Mouse (Mus musculus): ENCODE results near the gene Rprd1b.

DNA sequence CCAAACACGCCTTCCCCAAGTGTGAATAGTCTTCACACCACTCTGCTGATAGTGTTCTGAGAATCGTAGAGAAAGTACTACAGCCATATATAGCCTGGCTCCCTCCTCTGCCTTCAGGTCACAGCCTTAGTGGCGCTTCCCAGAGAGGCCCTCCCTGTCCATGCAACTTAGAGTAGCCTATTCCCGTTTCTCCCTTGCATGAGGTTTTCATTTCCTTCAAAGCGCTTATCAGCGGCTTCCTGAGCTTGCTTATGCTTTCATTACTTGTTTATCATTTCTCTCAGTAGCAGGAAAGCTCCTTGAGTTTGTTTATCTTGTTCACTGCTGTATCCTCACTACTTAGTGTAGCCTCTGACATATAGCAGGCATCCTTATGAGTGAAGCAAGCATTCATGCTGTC, 23.7 kb upstream of the Rprd1b start:
- TF ChIP-seq CTCF (IDR thresholded peaks at IDR 0.05; ENCODE audit: control insufficient read depth, insufficient read depth, insufficient read length) (no peak), MAX (IDR thresholded peaks at IDR 0.05) (no peak), USF1 (IDR thresholded peaks at IDR 0.05; ENCODE audit: low read depth) (no peak), FOSL1 (IDR thresholded peaks at IDR 0.05; ENCODE audit: insufficient read depth, low read length, poor library complexity, severe bottlenecking) (no peak)

Measured in C2C12 (cell line).